Comparison of ENCODE assay signal across 15 mouse cellular contexts in genomic region chr15:87125427-87126148, GRCm38 (mm10).
DNase-seq lines count a peak whose midpoint lies in the region; TF ChIP-seq lines count a peak whose summit lies in the region.
"Had no signal": no experiment of that assay in that cellular context is flagged by ENCODE, and none has a peak within 500 bp of the region (broad histone marks: within the 10 kb centered on the region; RNA-seq: fewer than 3 reads in every experiment).

No protein-coding gene starts in this region.

- no peak for TF ChIP-seq CTCF in thymus, adult 2 months (IDR thresholded peaks at IDR 0.05; ENCODE audit: borderline replicate concordance, control insufficient read depth, extremely low read depth, insufficient read depth, low read length, poor library complexity)

- H3K27ac ChIP-seq in thymus, adult 2 months (ENCODE audit: control insufficient read depth, insufficient read depth, low read length) = no peak overlapping the region
- H3K27ac ChIP-seq: embryonic facial prominence, embryonic 15.5 days; heart, adult 2 months; hindbrain, embryonic 10.5 days; liver, embryonic 12.5 days; midbrain, embryonic 12.5 days had no signal

- no peaks in the 10 kb centered on the region for H3K36me3 ChIP-seq in thymus, adult 2 months (ENCODE audit: control insufficient read depth, insufficient read depth, low read length)
- H3K36me3 ChIP-seq: embryonic facial prominence, embryonic 15.5 days; hindbrain, embryonic 10.5 days; liver, embryonic 12.5 days; midbrain, embryonic 12.5 days had no signal

- no peaks in the 10 kb centered on the region for H3K4me1 ChIP-seq in thymus, adult 2 months (replicated peaks; ENCODE audit: control insufficient read depth, insufficient read depth, low read length)
- H3K4me1 ChIP-seq: embryonic facial prominence, embryonic 15.5 days; liver, embryonic 12.5 days; midbrain, embryonic 12.5 days had no signal

- no peak overlapping the region for H3K4me3 ChIP-seq in thymus, adult 2 months (ENCODE audit: control insufficient read depth, insufficient read depth, low read length)
- H3K4me3 ChIP-seq: embryonic facial prominence, embryonic 15.5 days; heart, adult 2 months; hindbrain, embryonic 10.5 days; liver, embryonic 12.5 days; midbrain, embryonic 12.5 days had no signal

- H3K27me3 ChIP-seq in thymus, adult 2 months (ENCODE audit: control insufficient read depth, insufficient read depth, low read length) = no peaks in the 10 kb centered on the region
- H3K27me3 ChIP-seq: embryonic facial prominence, embryonic 15.5 days; liver, embryonic 12.5 days; midbrain, embryonic 12.5 days; Patski had no signal

- DNase-seq in layer of hippocampus, adult 11-12 months (ENCODE audit: low spot score) = peak; percentile 26
- DNase-seq in layer of hippocampus, postnatal 25 days (ENCODE audit: extremely low spot score in 1 of 2, low spot score in 1 of 2) = no peak
- peak; percentile 3 for DNase-seq in NIH3T3 (ENCODE audit: low read depth)
- peak; percentile 24 for DNase-seq in brain, embryonic 18.5 days (ENCODE audit: low read depth, low spot score)
- peak; percentile 16 to 28 for DNase-seq in cerebellum, postnatal 36 days
- DNase-seq in heart, adult 18-20 months = no peak
- no peak for DNase-seq in thymus, adult 2 months
- DNase-seq: heart, adult 2 months; kidney, postnatal 25 days; thymus, postnatal 14 days had no signal

- no peak for TF ChIP-seq POLR2A in thymus, adult 2 months (IDR thresholded peaks at IDR 0.05; ENCODE audit: control insufficient read depth, extremely low read depth, insufficient read depth, low read length, poor library complexity)

- 83% methylated on average over 6 of the region's 6 CpGs for WGBS in thymus, adult 2 months

Comparison
In these comparisons a context has a peak if more than half of its experiments do, and no peak if none do; other contexts are left out.
1. DNase-seq: peak in layer of hippocampus, adult 11-12 months (single experiment), NIH3T3 (single experiment), brain, embryonic 18.5 days (single experiment) and cerebellum, postnatal 36 days (2 of 2); none in layer of hippocampus, postnatal 25 days (0 of 2), heart, adult 18-20 months (0 of 2) and thymus, adult 2 months (single experiment).